Mouse (Mus musculus): ENCODE measurements around the gene Entpd2.

The Entpd2 gene

GRCm38 (mm10) chr2:25429435-25430180, 33.9 kb downstream of the Entpd2 start:
- DNase-seq (ENCODE audit: low read depth), result peak; percentile 40

GRCm38 (mm10) chr2:25430395-25431233, 34.9 kb downstream of the Entpd2 start:
- DNase-seq (ENCODE audit: low read depth), result peak; percentile 18

DNA sequence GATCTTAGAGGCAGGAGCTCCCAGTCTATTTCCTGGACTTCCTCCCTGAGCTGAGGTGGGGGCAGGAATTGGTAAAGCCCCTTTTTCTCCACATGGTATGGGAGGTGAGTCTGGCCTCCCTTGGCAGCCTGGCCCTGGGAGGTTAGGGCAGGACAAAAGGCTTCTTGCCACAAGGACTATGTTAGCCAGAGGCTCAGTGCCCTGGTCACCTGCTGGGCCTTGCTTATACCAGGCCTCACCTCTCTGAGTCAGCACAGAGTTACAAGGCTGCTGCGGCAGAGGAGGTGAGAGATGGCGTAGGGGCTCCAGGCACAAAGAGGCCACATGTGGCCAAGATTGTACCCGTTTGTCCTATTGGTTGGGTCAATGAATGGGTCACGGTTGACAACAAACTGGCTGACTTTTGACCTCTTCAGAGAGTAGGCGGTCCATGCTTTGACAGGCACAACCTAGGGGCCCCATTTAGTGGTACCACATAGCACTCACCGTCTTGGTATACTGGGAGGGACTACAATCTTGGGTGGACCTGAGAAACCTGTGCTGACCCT, 35.7 kb downstream of the Entpd2 start:
- DNase-seq (ENCODE audit: low read depth), result no peak

- no peak for DNase-seq (ENCODE audit: low read depth)
Measured at GRCm38 (mm10) chr2:25432326-25433098, 36.8 kb downstream of the Entpd2 start.

GRCm38 (mm10) chr2:25433101-25433500, 37.4 kb downstream of the Entpd2 start:
- DNase-seq (ENCODE audit: low read depth), result no peak

GRCm38 (mm10) chr2:25434292-25434691, 38.6 kb downstream of the Entpd2 start:
- DNase-seq (ENCODE audit: low read depth), result no peak

GRCm38 (mm10) chr2:25436286-25436820, 40.7 kb downstream of the Entpd2 start:
- DNase-seq (ENCODE audit: low read depth), result no peak

- DNase-seq (ENCODE audit: low read depth), result no peak
Measured at GRCm38 (mm10) chr2:25441067-25441466, 45.4 kb downstream of the Entpd2 start.

- no peak for DNase-seq (ENCODE audit: low read depth)
Measured at GRCm38 (mm10) chr2:25442682-25443081, 47.0 kb downstream of the Entpd2 start.
